Mouse (Mus musculus) embryonic fibroblast, embryonic 13.5 days (primary cell): ENCODE data around the gene Zkscan17. TPM values are rescaled to one million over a fixed set of nuclear protein-coding genes. Genes with fewer than 3 reads are reported as not detected.

ENCODE experiments used
- H3K27ac ChIP-seq: 2 replicates; pipeline ENCODE4 v1.5.1; 2012; ENCODE audit warnings: low read length, control low read depth, inconsistent platforms; ENCODE audit not compliant: insufficient read depth
- H3K4me1 ChIP-seq: 2 replicates; pipeline ENCODE4 v1.6.1; 2011; ENCODE audit warnings: low read length; ENCODE audit not compliant: control insufficient read depth, insufficient read depth
- H3K4me3 ChIP-seq: 2 replicates; pipeline ENCODE4 v1.5.1; 2011; ENCODE audit warnings: mild to moderate bottlenecking, control low read depth, low read length; ENCODE audit not compliant: insufficient read depth
- CTCF ChIP-seq: IDR thresholded peaks from 2 replicates; pipeline ENCODE4 v1.5.1; 2011; ENCODE audit warnings: mild to moderate bottlenecking, control low read depth, low read length, moderate library complexity, borderline replicate concordance; ENCODE audit not compliant: insufficient read depth
- POLR2A ChIP-seq: IDR thresholded peaks from 2 replicates; pipeline ENCODE4 v1.6.1; 2011; ENCODE audit warnings: low read depth, mild to moderate bottlenecking, control low read depth, low read length, moderate library complexity
- polyA plus RNA-seq: library from polyadenylated mRNA; stranded (reverse); fragments of >200 nt; gene quantifications from 2 replicates; pipeline ENCODE4 v1.2.4, GENCODE M21; 2011; ENCODE audit warnings: low read depth; ENCODE audit not compliant: missing spikeins, insufficient read length

Zkscan17 gene
- polyA plus RNA-seq, 1 experiment = 25.4 TPM

DNA sequence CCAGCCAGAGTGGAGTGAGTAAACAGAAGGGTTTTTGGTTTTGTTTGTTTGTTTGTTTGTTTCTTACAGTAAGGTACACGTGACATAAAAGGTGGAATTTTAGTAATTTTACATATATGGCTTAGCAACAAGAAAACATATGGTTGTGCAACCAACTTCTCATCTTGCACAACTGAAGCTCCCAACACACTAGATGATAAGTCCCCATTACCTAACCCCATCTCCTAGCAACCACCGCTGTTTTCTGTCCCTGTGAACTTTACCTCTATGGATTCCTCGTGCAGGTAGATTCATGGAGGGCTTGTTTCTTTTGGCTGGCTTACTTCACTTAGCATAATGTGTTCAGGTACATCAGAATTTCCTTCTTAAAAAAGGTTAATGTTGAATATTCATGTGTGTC lies 16.8 kb upstream of the Zkscan17 start:
- Histone ChIP-seq H3K4me3 (no peak overlapping the region), H3K4me1 (no peaks in the 10 kb centered on the region), H3K27ac (no peak overlapping the region)
- TF ChIP-seq CTCF = no peak

GRCm38 (mm10) chr11:59542442-59542841 lies 15.9 kb upstream of the Zkscan17 start:
- H3K27ac ChIP-seq = no peak overlapping the region
- no peak overlapping the region for H3K4me3 ChIP-seq
- H3K4me1 ChIP-seq = no peaks in the 10 kb centered on the region
- TF ChIP-seq CTCF (no peak), POLR2A (no peak)

- TF ChIP-seq POLR2A = no peak
- no peak for TF ChIP-seq CTCF
These were observed 14.8 kb upstream of the Zkscan17 start, which contains the start of gene Nlrp3 for GRCm38 (mm10) chr11:59541324-59541723. TSS of gene Nlrp3 (plus strand) at chr11:59541568.

GRCm38 (mm10) chr11:59540123-59540522 lies 13.6 kb upstream of the Zkscan17 start:
- no peak overlapping the region for H3K4me3 ChIP-seq
- H3K27ac ChIP-seq = no peak overlapping the region

More at GRCm38 (mm10) chr11:59541324-59541723, 14.8 kb upstream of the Zkscan17 start, which contains the start of gene Nlrp3:
- Histone ChIP-seq H3K4me1 (no peaks in the 10 kb centered on the region), H3K4me3 (no peak within 1 kb of the TSS), H3K27ac (no peak within 1 kb of the TSS)

GRCm38 (mm10) chr11:59538387-59538786 lies 11.8 kb upstream of the Zkscan17 start:
- Histone ChIP-seq H3K27ac (no peak overlapping the region), H3K4me1 (no peaks in the 10 kb centered on the region), H3K4me3 (no peak overlapping the region)
- TF ChIP-seq POLR2A = no peak
- TF ChIP-seq CTCF = no peak

More at GRCm38 (mm10) chr11:59540123-59540522, 13.6 kb upstream of the Zkscan17 start:
- H3K4me1 ChIP-seq = no peaks in the 10 kb centered on the region
- TF ChIP-seq POLR2A (no peak), CTCF (no peak)

- no peak for TF ChIP-seq POLR2A
- TF ChIP-seq CTCF = 0 out of 2 replicates have a peak, but pooled peaks have one; percentile 26
These were observed 10.9 kb upstream of the Zkscan17 start for GRCm38 (mm10) chr11:59537218-59538130.

DNA sequence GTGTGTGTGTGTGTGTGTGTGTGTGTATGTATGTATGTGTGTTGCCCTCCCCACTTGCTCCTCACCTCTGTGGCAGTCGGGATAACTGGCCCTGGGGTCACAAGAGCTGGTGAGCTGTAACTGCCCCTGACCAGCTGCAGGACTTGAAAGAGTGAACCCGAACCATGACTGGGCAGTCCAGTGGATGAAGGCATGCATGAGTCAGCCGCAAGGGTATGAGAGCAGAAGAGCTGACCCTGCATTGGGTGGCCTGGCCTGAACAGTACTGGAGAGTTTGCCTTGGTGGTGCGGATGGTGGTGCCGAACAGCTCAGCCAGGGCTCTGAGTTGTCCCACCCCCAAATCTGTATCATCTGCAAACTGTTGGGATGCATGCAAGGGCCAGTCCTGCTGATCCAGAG lies 5.0 kb upstream of the Zkscan17 start:
- TF ChIP-seq CTCF (no peak), POLR2A (no peak)
- Histone ChIP-seq H3K4me3 (no peak overlapping the region), H3K27ac (no peak overlapping the region), H3K4me1 (no peaks in the 10 kb centered on the region)

More at GRCm38 (mm10) chr11:59537218-59538130, 10.9 kb upstream of the Zkscan17 start:
- Histone ChIP-seq H3K4me1 (no peaks in the 10 kb centered on the region), H3K4me3 (no peak overlapping the region), H3K27ac (no peak overlapping the region)

DNA sequence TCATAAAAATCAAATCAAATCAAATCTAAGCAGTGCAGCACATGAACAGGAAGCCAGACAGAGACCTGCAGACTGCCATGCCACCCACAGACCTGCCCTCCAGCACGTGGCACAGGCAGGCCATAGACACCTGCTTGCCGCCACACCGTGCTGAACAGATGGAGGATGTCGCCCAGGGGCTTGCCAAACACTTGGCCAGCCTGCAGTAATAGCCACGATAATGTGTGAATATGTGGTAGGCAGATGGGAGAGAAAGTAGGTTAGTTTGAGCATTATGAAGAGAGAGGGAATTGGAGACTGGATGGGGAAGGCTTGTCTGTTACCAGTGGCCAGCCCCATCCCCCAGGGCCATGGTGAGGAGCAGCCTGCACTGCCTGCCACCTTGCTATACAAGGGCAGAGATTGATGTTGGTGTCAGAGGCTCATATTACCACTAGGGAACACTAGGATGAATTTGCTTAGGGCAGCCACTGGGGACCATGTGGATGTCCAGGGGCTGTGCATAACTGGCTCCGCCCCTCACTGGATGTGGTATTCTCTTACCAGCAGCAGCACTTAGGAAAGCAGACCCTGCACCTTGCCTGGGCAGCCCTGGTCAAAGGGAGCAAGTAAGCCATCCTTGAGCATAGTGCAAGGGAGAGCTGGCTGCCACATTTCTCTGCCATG lies 4.5 kb upstream of the Zkscan17 start:
- H3K4me3 ChIP-seq = no peak overlapping the region
- no peaks in the 10 kb centered on the region for H3K4me1 ChIP-seq
- no peak for TF ChIP-seq CTCF
- no peak for TF ChIP-seq POLR2A
- no peak overlapping the region for H3K27ac ChIP-seq

DNA sequence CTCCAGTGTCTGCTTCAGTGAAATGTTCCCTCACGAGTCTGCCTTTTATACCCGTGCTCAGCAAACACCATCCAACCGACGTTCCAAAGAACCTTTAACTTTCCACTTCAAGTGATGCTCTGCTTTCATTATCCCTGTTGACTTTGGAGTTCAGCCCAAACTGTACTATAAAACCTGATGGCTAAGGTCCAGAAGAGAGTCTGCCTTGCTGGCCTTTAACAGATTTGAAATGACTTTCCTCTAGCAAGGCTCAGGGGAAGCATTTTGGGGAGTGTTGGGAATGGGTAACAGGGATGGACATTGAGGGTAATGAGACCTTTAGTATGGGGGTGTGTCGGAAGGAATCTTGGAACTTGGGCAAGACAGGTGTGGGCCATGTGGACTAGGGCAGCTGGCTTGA lies 3.7 kb upstream of the Zkscan17 start:
- Histone ChIP-seq H3K27ac (no peak overlapping the region), H3K4me3 (no peak overlapping the region), H3K4me1 (no peaks in the 10 kb centered on the region)
- no peak for TF ChIP-seq CTCF
- TF ChIP-seq POLR2A = no peak

GRCm38 (mm10) chr11:59525237-59525636 lies 1.3 kb downstream of the Zkscan17 start:
- no peak overlapping the region for H3K27ac ChIP-seq
- TF ChIP-seq CTCF = 0 out of 2 replicates have a peak, but pooled peaks have one; percentile 31
- TF ChIP-seq POLR2A = no peak
- no peak overlapping the region for H3K4me3 ChIP-seq
- H3K4me1 ChIP-seq = no peaks in the 10 kb centered on the region
